Mouse (Mus musculus) midbrain, embryonic 15.5 days (tissue): ENCODE measurements at regions not wholly inside any gene's neighbourhood (a gene's known extent, or its start where the extent isn't known, plus 50 kb on each side); places are given as distances from the start of the nearest gene placed in this dataset.

Source experiments
- ATAC-seq: fragments of 200-750 bp; cut with Nextera tagmentation; replicated peaks from 2 replicates; pipeline ENCODE4 v1.8.0; 2017; ENCODE audit warnings: moderate TSS enrichment
- H3K27ac ChIP-seq: fragments of 300-500 bp; sonication (generic); 2 replicates; pipeline ENCODE4 v1.5.1; 2015; ENCODE audit warnings: mild to moderate bottlenecking, inconsistent platforms
- H3K27me3 ChIP-seq: fragments of 300-500 bp; sonication (generic); replicated peaks from 2 replicates; pipeline ENCODE4 v1.6.1; 2015; ENCODE audit warnings: inconsistent platforms
- H3K36me3 ChIP-seq: fragments of 300-500 bp; sonication (generic); replicated peaks from 2 replicates; pipeline ENCODE4 v1.6.1; 2015; ENCODE audit warnings: inconsistent platforms
- H3K4me1 ChIP-seq: fragments of 300-500 bp; sonication (generic); 2 replicates; pipeline ENCODE4 v1.6.1; 2015; ENCODE audit warnings: inconsistent platforms
- H3K4me2 ChIP-seq: fragments of 300-500 bp; sonication (generic); 2 replicates; pipeline ENCODE4 v1.6.1; 2015; ENCODE audit warnings: inconsistent platforms, mild to moderate bottlenecking, moderate library complexity
- H3K4me3 ChIP-seq: fragments of 300-500 bp; sonication (generic); 2 replicates; pipeline ENCODE4 v1.5.1; 2015; ENCODE audit warnings: mild to moderate bottlenecking, inconsistent platforms
- H3K9ac ChIP-seq: fragments of 300-500 bp; sonication (generic); 2 replicates; pipeline ENCODE4 v1.6.1; 2015; ENCODE audit warnings: mild to moderate bottlenecking, inconsistent platforms
- H3K9me3 ChIP-seq: fragments of 300-500 bp; sonication (generic); 2 replicates; pipeline ENCODE4 v1.6.1; 2016; ENCODE audit warnings: inconsistent platforms
- WGBS: fragments of 180-500 bp; shearing (Covaris S2); methylation state at CpG from one replicate; pipeline ENCODE4 v1.1.7; 2015; ENCODE audit warnings: mixed read lengths; 5-methylcytosine and 5-hydroxymethylcytosine counted together

DNA sequence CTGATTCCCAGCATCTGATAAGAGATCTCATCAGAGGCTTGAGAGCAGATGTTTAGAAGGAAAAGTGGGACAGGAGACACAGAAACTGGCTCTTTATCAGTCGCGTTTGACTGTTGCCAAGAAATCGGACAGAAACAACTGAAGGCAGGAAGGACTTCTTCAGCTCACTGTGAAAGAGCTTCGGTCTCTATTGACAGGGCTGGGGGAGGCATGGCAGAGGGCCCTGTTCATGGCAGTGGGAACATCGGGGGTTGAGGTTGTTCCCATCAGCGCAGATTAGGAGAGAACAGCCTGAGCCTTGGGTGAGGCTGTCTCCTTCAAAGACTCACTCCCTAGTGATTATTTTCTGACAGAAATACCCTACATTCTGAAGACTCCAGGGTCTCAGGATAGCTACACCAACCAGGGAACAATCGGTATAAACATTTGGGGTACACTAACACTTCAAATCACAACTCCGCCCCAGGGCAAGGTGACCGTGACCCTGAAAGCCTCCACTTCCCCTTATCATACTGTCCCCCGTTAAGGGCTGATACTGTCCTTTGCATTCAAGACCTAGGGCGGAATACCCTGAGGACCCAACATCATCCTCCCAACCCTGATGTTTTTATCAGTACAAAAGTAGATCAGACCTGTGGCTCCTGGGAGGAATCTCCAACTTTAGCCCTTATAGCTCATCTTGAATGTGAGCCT is 144.8 kb upstream of the Eci2 start:
- no peaks in the 10 kb centered on the region for H3K4me1 ChIP-seq
- ATAC-seq, result no peak
- no peak overlapping the region for H3K4me2 ChIP-seq
- no peak overlapping the region for H3K4me3 ChIP-seq
- no peak overlapping the region for H3K9ac ChIP-seq
- no peak overlapping the region for H3K27ac ChIP-seq
- no peaks in the 10 kb centered on the region for H3K36me3 ChIP-seq
- no peaks in the 10 kb centered on the region for H3K27me3 ChIP-seq
- WGBS, result 84% methylated on average over 11 of the region's 11 CpGs
- no peaks in the 10 kb centered on the region for H3K9me3 ChIP-seq

DNA sequence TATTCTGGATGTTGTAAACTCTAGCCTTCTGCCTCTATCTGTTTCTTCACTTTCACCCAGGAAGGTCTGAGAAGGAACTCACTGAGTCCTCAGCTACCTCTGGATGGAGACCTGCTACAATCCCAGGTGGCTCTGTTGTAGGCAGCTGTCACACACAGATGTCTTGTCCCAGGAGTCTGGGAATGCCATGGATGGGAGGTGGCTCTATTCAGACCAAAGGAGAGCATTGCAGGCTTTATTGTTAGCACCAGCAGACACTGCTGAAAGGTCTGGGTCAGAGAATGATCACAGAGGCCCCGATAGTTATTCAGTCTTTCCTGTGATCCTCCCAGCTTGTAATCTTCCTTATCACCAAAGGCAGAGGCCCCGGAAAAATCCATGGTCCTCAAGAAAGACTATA is 146.6 kb upstream of the Eci2 start:
- H3K9me3 ChIP-seq, result no peaks in the 10 kb centered on the region
- no peak overlapping the region for H3K9ac ChIP-seq
- no peaks in the 10 kb centered on the region for H3K36me3 ChIP-seq
- H3K27me3 ChIP-seq, result no peaks in the 10 kb centered on the region
- H3K4me1 ChIP-seq, result no peaks in the 10 kb centered on the region
- 21% methylated on average over 2 of the region's 2 CpGs for WGBS
- no peak overlapping the region for H3K4me2 ChIP-seq
- H3K4me3 ChIP-seq, result no peak overlapping the region
- no peak for ATAC-seq
- H3K27ac ChIP-seq, result no peak overlapping the region

DNA sequence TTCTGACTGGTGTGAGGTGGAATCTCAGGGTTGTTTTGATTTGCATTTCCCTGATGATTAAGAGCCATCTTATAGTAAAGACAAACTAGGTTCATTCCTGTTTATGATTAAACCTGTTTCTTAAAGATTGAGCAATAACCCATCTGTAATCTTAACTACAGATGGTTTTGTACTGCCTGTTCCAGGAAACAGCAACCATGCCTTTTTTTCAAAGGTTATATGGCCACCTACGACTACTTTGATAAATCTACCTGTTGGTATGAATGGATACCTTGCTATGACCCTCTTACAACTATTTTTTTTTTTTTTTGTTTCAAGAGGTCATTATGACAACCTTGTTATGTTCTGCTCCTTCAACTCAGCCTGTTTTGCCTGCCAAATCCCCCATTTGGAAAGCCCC is 148.7 kb upstream of the Eci2 start:
- ATAC-seq, result no peak
- Histone ChIP-seq H3K4me1 (no peaks in the 10 kb centered on the region), H3K9ac (no peak overlapping the region), H3K4me3 (no peak overlapping the region), H3K36me3 (no peaks in the 10 kb centered on the region), H3K4me2 (no peak overlapping the region), H3K27me3 (no peaks in the 10 kb centered on the region), H3K9me3 (no peaks in the 10 kb centered on the region), H3K27ac (no peak overlapping the region)
- WGBS, result 83% methylated on average over 1 of the region's 1 CpGs

DNA sequence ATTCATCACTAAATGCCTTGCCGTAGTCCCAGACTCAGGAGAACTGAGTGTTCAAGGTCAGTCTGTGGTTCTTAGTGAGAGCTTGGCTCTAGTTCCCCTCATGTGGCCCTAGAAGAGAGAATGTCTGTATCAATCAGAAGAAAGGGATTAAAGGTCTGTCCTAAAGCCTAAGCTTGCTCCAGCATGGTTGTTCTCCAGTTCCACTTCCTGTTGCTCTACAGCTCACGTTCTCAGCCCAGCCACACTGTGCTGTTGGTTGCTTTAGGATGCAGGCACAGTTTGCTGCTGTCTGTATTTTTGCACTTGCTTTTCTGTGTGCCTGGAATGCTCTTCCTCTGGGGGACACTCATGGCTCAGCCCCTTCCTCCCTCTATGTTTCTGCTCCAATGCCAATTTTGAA is 150.4 kb upstream of the Eci2 start:
- no peak for ATAC-seq
- Histone ChIP-seq H3K4me2 (no peak overlapping the region), H3K27me3 (no peaks in the 10 kb centered on the region), H3K27ac (no peak overlapping the region), H3K4me3 (no peak overlapping the region), H3K4me1 (no peaks in the 10 kb centered on the region), H3K9ac (no peak overlapping the region), H3K36me3 (no peaks in the 10 kb centered on the region), H3K9me3 (no peaks in the 10 kb centered on the region)
- WGBS, result 67% methylated on average over 2 of the region's 2 CpGs

DNA sequence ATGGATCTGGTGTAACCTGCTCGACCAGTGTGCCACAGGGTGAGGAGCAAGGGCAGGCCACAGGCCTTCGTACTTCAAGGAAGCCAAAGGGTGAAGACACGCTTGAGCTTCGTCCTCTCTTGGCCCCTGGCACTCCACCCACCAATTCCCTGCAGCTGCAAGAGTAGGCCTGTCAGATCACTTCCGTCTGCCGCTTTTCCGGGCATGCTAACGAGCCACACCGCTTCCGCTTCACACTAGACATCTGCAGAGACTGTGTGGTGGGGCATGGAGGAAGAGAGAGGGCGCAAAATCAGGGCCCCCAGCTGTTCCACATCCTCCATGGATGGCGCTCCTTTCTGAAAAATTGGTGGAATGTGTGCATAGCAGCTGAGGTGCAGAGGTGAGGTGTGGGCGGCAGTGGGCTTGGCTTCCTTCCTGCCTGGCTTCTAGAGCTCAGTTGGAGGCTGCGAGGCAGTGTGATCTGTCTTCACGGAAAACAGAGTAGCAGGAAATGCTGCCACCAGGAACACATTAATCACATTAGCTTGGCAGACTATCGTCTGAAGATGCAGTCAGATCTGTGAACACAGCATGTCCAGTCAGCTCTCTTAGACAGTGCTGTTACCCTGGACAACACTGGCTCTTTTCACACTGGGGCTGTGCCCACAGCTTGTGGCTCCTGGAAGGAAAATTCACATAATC is 162.3 kb upstream of the Eci2 start:
- Histone ChIP-seq H3K4me1 (no peaks in the 10 kb centered on the region), H3K36me3 (no peaks in the 10 kb centered on the region), H3K4me3 (no peak overlapping the region), H3K9ac (no peak overlapping the region), H3K27me3 (no peaks in the 10 kb centered on the region), H3K9me3 (no peaks in the 10 kb centered on the region), H3K4me2 (no peak overlapping the region), H3K27ac (no peak overlapping the region)
- peak; percentile 52 for ATAC-seq
- WGBS, result 53% methylated on average over 16 of the region's 16 CpGs

DNA sequence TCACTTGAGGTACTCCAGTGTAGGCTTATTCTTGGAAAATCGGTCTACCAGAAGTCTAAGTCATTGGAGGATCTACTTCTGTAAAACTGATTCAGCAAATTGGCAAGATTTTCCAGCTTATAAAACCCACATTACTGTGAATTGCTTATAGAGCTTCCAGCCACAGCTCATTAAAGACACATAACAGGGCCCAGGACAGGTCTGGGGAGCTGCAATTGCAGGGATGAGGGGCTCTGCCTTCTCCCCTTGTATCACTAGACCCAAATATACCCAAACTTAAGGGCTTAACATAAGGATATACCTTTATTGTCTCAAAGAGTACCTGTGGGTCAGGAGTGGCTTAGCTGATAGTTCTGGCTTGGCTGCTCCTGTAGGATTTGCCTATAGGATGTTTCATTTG is 175.2 kb upstream of the Eci2 start:
- no peaks in the 10 kb centered on the region for H3K36me3 ChIP-seq
- no peaks in the 10 kb centered on the region for H3K27me3 ChIP-seq
- H3K4me1 ChIP-seq, result no peaks in the 10 kb centered on the region
- H3K9ac ChIP-seq, result no peak overlapping the region
- no peak overlapping the region for H3K27ac ChIP-seq
- no peaks in the 10 kb centered on the region for H3K9me3 ChIP-seq
- H3K4me3 ChIP-seq, result no peak overlapping the region
- ATAC-seq, result no peak
- H3K4me2 ChIP-seq, result no peak overlapping the region
- 89% methylated on average over 1 of the region's 1 CpGs for WGBS

DNA sequence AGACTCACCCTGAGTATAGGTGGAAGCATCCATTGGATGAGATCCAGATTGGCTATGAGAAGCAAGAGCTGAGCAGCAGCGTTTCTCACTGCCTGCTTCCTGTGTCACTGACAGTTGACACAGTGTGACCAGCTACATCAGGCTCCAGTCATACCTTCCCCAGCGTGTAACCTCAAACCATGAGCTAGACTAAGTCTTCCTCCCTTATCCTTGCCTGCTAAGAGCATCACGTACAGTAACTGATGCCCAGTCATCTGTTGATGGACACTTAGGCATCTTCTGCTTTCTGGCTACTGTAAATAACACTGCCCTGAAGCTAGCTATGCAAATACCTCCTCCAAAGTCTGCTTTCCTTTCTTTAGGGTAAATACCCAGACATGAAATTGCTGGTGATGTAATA is 181.4 kb upstream of the Eci2 start:
- H3K9ac ChIP-seq, result no peak overlapping the region
- no peak overlapping the region for H3K27ac ChIP-seq
- no peaks in the 10 kb centered on the region for H3K36me3 ChIP-seq
- H3K4me3 ChIP-seq, result no peak overlapping the region
- 88% methylated on average over 3 of the region's 3 CpGs for WGBS
- no peak overlapping the region for H3K4me2 ChIP-seq
- H3K4me1 ChIP-seq, result no peaks in the 10 kb centered on the region
- ATAC-seq, result no peak
- H3K9me3 ChIP-seq, result no peaks in the 10 kb centered on the region
- no peaks in the 10 kb centered on the region for H3K27me3 ChIP-seq

DNA sequence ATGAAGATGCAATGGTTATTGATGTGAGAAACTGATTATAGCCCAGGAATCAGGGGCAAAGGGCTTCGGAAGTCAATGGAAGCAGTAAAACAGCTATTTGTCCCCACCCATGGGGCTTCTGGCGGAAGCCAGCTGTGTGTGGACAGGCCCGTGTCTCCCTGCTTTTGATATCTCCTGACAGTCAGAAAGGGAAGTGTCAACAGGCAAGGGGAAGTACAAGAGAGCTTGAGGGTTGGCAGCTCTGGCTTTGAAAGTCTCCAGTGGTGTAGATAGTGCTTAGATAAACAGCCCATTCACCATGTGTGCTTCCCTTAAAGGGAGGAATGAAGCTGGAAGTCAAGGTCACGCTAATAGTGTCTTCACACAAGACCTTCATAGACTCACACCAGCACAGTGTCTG is 182.7 kb upstream of the Eci2 start:
- 81% methylated on average over 4 of the region's 4 CpGs for WGBS
- Histone ChIP-seq H3K27me3 (no peaks in the 10 kb centered on the region), H3K4me2 (no peak overlapping the region), H3K9ac (no peak overlapping the region), H3K4me1 (no peaks in the 10 kb centered on the region), H3K4me3 (no peak overlapping the region), H3K9me3 (no peaks in the 10 kb centered on the region), H3K27ac (no peak overlapping the region), H3K36me3 (no peaks in the 10 kb centered on the region)
- ATAC-seq, result no peak

DNA sequence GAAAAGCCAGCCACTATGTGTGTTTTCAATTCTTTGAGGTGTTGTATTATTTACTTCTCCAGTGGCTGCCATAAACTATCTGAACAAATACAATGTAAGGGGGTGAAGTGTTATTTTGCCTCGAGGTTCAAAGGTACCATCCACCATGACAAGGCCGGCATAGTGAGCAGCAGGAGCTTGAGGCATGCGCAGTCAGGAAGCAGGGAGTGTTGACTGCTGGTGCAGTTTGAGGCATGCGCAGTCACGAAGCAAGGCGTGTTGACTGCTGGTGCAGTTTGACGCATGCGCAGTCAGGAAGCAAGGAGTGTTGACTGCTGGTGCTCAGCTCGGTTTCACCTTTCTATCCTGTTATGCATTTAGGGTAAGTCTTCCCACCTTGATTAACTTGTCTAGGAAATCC is 184.9 kb upstream of the Eci2 start:
- Histone ChIP-seq H3K4me3 (no peak overlapping the region), H3K4me1 (no peaks in the 10 kb centered on the region), H3K9ac (no peak overlapping the region), H3K36me3 (no peaks in the 10 kb centered on the region), H3K27ac (no peak overlapping the region), H3K4me2 (no peak overlapping the region), H3K9me3 (no peaks in the 10 kb centered on the region), H3K27me3 (no peaks in the 10 kb centered on the region)
- ATAC-seq, result no peak
- WGBS, result 94% methylated on average over 9 of the region's 9 CpGs

DNA sequence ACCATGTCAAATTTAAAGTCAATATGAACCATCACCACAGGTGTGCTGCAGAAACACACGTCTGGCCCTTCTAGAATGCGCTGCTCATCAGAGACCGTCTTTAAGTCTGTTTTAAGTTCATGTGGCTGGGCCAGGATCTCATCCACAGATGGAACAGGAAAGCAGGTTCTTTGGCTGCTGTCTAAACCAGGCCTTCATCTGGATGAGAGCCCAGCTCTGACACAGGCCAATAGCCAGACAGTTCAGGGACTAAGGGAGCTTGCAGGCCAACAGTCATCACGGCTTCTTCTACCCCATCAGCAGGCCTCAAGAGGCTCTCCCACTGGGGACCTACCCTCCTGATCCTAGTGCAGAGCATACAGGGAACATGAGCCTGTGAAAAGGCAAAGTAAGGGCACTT is 185.4 kb upstream of the Eci2 start:
- Histone ChIP-seq H3K27ac (no peak overlapping the region), H3K4me3 (no peak overlapping the region), H3K27me3 (no peaks in the 10 kb centered on the region), H3K4me2 (no peak overlapping the region), H3K9ac (no peak overlapping the region), H3K9me3 (no peaks in the 10 kb centered on the region), H3K36me3 (no peaks in the 10 kb centered on the region), H3K4me1 (no peaks in the 10 kb centered on the region)
- 83% methylated on average over 4 of the region's 4 CpGs for WGBS
- ATAC-seq, result no peak

DNA sequence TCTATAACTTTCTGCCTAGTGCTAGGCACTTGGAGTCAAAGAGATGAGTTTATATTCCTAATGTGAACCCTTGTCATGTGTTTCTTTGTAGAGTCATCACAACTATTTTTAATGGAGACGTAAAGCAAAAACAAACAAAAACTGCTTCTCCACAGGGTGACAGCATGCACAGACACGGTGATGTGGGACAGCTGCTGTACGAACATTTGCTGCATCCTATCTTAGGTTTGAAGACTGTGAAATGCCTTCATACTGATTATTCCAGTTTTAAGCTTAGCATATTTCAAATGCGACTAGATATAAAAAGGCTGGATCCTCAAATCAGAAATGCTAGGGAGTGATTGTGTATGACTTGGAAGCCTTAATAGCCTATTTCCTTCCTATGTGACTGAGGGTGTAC is 187.3 kb upstream of the Eci2 start:
- H3K4me1 ChIP-seq, result no peaks in the 10 kb centered on the region
- ATAC-seq, result no peak
- H3K9ac ChIP-seq, result no peak overlapping the region
- H3K9me3 ChIP-seq, result no peaks in the 10 kb centered on the region
- no peak overlapping the region for H3K27ac ChIP-seq
- no peaks in the 10 kb centered on the region for H3K36me3 ChIP-seq
- H3K27me3 ChIP-seq, result no peaks in the 10 kb centered on the region
- no peak overlapping the region for H3K4me3 ChIP-seq
- no peak overlapping the region for H3K4me2 ChIP-seq
- WGBS, result 82% methylated on average over 4 of the region's 4 CpGs

DNA sequence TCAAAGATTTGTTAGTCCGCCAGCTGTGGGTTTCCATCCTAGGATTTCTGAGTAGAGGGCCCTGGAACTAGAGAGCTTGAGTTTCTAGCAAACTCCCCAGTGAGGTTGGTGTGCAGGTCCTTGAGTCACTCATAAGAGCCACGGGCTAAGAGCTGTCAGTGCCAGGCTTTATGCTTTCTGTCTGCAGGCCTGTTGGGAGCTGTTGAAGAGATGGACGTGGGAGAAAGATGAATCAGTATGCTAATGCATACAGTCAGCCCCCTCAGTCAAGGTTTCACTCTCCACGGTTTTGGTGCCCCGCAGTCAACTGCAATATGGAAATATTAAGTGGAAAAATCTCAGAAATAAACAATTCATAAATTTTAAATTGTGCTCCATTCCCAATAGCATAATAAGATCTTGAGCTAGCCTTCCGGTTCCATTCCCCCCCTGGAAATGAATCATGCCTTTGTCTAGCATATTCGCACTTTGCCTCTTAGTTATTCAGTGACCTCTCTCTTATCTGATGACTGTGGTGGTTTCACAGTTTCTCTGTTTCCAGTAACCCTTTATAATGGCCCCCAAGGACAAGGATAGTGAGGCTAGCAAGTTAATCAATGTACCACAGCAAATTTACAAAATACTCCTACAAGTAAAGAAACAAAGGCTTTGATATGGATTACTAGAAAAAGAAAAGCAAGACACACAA is 199.4 kb upstream of the Eci2 start:
- ATAC-seq, result no peak
- Histone ChIP-seq H3K27ac (no peak overlapping the region), H3K4me3 (no peak overlapping the region), H3K4me2 (no peak overlapping the region), H3K36me3 (no peaks in the 10 kb centered on the region), H3K27me3 (no peaks in the 10 kb centered on the region), H3K9ac (no peak overlapping the region), H3K9me3 (no peaks in the 10 kb centered on the region), H3K4me1 (no peaks in the 10 kb centered on the region)
- 75% methylated on average over 7 of the region's 7 CpGs for WGBS

DNA sequence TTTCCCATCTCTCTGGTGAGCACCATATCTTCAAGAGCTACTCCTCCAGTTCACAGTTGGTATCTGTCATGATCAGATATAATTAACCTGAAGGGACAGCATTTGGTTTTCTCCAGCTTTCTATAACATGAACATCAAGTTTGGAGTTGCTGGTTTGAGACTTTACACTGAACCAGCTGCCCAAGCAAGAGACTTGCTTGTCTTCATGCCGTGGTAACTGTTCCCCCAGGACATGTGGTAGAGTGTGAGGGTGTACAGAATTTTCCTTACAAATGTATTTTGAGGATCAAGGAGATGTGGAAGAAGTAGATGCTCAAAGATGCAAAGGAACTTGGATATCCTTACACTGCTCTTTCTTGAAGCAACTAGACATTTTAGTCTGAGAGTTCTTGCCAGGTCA is 200.0 kb upstream of the Eci2 start:
- Histone ChIP-seq H3K9me3 (no peaks in the 10 kb centered on the region), H3K27me3 (no peaks in the 10 kb centered on the region), H3K4me3 (no peak overlapping the region), H3K9ac (no peak overlapping the region), H3K36me3 (no peaks in the 10 kb centered on the region), H3K4me2 (no peak overlapping the region), H3K27ac (no peak overlapping the region), H3K4me1 (no peaks in the 10 kb centered on the region)
- 85% methylated on average over 1 of the region's 1 CpGs for WGBS
- no peak for ATAC-seq
